Mouse (Mus musculus): ENCODE measurements around the gene Rapgef1. TPM values are rescaled to one million over a fixed set of nuclear protein-coding genes. Genes with fewer than 3 reads are reported as not detected.

The Rapgef1 gene
- total RNA-seq, 2 experiments from 2014 or later = 104 to 107 TPM

- intact Hi-C loops (cut with DNase I) = no loop called here
- DNase-seq (ENCODE audit: low spot score in 2 of 2) = no peak
Measured at GRCm38 (mm10) chr2:29723132-29723531, 103.6 kb downstream of the Rapgef1 start.

DNA sequence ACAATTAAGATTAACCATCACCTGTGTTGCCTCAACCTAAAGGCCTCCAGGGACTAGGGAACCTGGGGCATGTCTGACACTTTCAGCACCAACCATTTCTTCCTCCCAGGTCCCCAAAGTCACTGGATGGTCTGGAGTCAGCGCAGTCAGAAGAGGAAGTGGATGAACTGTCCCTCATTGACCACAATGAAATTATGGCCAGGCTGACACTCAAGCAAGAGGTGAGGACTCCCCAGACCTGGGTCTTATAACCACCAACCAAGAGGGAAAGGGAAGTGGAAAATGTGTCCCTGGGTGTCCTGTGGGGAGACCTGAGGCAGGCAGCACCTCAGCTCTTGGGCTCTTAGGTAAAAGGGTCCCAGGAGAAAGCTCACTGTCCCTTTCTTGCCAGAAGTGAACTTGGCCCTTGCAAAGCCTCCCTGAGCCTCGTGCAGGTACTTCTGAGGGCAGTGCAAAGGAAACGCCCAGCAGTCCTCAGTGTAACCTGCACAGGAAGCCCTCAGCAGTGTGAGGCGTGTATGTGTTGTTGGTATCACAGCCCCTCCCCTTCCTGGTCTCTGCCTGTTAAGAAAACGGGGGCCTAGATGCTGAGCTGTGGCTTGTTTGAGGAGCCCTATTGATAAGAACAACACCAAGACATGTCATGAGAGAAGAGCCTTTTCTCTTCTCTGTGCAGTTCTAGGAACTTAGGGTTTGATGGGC lies 105.3 kb downstream of the Rapgef1 start:
- intact Hi-C loops (cut with DNase I) = no loop called here
- no peak for DNase-seq (ENCODE audit: low spot score in 2 of 2)

GRCm38 (mm10) chr2:29729500-29729899 lies 110.0 kb downstream of the Rapgef1 start:
- DNase-seq (ENCODE audit: low spot score in 2 of 2) = no peak
- intact Hi-C loops (cut with DNase I) = no loop called here

GRCm38 (mm10) chr2:29731545-29731944 lies 112.0 kb downstream of the Rapgef1 start:
- DNase-seq (ENCODE audit: low spot score in 2 of 2) = no peak
- intact Hi-C loops (cut with DNase I) = no loop called here

DNA sequence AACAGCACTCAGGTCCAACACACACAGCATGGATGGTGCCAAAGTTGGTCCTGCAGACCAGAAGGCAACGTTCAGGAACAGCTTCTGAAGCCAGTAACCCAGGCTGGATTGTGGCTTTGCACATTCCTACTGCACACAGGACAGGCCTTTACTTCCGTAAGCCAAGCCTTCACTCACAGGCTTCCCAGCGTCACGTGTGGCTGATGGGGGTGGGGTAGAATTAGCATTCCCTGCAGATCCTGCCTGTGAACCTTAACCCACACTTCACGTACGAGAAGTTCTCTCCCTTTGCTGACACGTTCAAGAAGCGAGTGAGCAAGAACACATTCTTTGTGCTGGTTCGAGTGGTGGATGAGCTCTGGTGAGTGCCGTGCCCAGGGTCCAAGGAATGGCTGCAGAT lies 113.0 kb downstream of the Rapgef1 start:
- no peak for DNase-seq (ENCODE audit: low spot score in 2 of 2)
- intact Hi-C loops (cut with DNase I) = no loop called here

GRCm38 (mm10) chr2:29733348-29733747 lies 113.8 kb downstream of the Rapgef1 start:
- DNase-seq (ENCODE audit: low spot score in 2 of 2) = no peak
- intact Hi-C loops (cut with DNase I) = no loop called here

DNA sequence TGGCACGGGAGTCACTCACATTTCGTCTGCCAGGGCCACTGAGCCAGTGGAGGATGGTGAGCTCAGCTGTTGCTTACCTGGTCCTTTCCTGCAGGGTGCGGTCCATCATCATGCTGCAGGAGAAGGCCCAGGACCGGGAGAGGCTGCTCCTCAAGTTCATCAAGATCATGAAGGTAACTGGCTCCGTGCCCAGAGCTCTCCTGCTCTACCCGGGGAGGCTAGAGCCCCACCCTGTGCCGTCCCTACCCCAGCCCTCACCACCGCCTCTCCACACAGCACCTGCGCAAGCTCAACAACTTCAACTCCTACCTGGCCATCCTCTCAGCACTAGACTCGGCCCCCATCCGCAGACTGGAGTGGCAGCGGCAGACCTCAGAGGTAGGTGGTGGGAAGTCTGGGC lies 116.2 kb downstream of the Rapgef1 start:
- DNase-seq (ENCODE audit: low spot score in 2 of 2) = no peak
- intact Hi-C loops (cut with DNase I) = no loop called here

GRCm38 (mm10) chr2:29737209-29737925 lies 117.8 kb downstream of the Rapgef1 start:
- intact Hi-C loops (cut with DNase I) = no loop called here
- no peak for DNase-seq (ENCODE audit: low spot score in 2 of 2)

DNA sequence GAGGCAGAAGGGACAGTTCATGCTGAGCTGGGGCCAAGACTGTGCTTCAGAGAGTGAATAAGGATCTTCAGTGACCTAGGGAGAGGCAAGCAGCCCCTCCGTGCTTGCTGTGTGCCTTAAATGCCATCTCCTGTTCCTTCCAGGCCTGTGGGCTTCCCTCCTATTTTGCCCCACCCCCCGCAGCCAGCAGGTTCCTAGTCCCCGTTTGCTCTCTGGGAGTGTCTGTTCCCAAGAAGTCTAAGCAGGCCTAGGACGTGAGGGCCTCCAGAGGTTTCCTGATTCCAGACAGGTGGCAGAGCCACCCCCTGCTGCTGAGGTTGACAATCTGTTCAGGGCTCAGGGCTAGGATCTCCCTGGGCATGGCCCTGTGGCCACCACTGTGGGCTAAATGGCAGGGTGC lies 119.3 kb downstream of the Rapgef1 start:
- intact Hi-C loops (cut with DNase I) = no loop called here
- no peak for DNase-seq (ENCODE audit: low spot score in 2 of 2)

DNA sequence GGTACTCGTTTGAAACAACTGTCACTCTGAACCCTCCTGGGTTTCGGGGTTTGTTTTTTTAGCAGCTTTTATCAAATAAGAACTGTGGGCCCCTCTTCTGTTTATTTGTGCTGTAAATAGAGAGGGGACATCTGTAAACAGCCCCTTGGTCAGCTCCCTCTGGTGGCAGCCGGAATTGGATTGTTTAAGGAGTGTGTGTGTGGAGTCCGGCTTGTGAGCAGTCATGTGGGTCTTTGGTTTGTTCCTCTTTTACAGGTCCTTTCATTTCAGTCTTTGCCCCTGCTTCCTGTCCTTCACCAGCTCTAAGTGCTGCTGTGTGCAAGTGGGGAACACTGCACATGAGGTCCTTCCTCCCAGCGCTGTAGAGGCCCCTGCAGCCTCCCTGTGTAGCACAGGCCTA lies 119.8 kb downstream of the Rapgef1 start:
- intact Hi-C loops (cut with DNase I) = no loop called here
- DNase-seq (ENCODE audit: low spot score in 2 of 2) = no peak

GRCm38 (mm10) chr2:29741207-29741606 lies 121.7 kb downstream of the Rapgef1 start:
- no peak for DNase-seq (ENCODE audit: low spot score in 2 of 2)
- intact Hi-C loops (cut with DNase I) = no loop called here

DNA sequence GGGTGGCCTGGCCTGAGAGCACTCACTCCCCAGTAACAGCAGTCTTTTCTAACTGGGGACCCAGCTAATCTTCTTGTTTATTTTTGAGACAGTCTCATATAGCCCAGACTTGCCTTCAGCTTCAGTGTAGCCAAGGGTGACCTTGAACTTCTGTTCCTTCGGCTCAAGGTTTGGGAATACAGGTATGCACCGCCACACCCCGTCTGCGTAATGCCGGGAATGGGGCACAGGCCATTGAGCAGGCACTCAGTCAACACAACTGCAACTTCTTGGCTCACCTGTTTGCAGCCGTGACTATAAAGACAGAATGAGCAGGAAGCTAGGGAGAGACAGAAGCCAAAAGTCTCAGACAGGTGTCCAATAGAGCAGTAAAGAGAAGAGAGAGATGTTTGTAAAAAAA lies 124.7 kb downstream of the Rapgef1 start:
- intact Hi-C loops (cut with DNase I) = no loop called here
- no peak for DNase-seq (ENCODE audit: low spot score in 2 of 2)

DNA sequence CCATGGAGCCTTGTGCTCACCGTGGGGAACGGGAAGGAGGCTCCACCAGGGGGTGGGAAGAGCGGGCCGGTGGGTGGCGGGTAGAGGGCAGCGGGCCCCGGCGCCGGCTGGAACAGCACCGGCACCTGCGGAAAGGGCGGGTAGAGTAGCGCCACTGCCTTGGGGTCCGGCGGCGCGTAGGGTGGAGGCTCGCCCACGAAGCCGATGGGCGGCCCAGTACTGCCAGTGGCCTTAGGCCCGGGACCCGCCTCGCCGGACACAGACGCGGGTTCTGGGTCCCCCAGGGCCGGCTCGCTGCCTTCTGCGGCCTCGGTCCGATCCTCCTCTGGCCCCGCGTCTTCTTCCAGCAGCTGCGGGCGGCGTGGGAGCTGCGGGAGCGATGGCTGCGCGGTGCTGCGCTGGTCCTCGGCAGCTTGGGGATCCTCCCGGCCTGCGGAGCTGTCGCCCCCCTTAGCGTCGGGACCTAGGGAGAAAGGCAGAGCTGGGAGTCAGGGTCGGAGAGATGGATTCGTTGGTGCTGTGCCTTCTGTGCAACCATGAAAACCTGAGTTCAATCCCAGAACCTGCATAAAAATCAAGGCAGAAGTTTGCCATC lies 127.8 kb downstream of the Rapgef1 start:
- intact Hi-C loops (cut with DNase I) = no loop called here
- peak in 1 of 2 experiments; percentile 40 for DNase-seq (ENCODE audit: low spot score in 2 of 2)

GRCm38 (mm10) chr2:29747852-29748251 lies 128.3 kb downstream of the Rapgef1 start:
- intact Hi-C loops (cut with DNase I) = no loop called here
- DNase-seq (ENCODE audit: low spot score in 2 of 2) = no peak

DNA sequence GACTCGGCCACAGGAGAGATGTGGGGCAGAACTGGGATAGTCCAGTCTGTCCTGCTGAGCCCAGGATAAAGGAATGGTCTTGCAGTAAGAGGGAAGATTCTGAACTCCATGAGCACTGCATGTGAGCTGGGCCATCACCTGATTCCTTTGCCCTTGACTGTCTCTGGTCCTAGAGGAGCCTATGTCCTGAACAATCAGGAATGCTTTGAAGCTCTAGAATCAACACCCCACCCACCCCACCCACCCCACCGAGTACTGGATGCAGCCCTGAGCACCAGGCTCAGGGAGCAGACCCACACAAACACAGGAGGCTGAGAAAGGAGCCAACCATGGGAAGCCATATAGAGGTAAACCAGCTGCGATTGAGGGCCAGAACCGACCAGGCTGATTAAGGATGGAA lies 129.0 kb downstream of the Rapgef1 start:
- no peak for DNase-seq (ENCODE audit: low spot score in 2 of 2)
- intact Hi-C loops (cut with DNase I) = no loop called here

GRCm38 (mm10) chr2:29751497-29751896 lies 132.0 kb downstream of the Rapgef1 start, which contains the start of gene Gm13420:
Gm13420 (minus strand) TSS chr2:29751685.
- DNase-seq (ENCODE audit: low spot score in 2 of 2) = no peak
- intact Hi-C loops (cut with DNase I) = no loop called here

GRCm38 (mm10) chr2:29752397-29752796 lies 132.9 kb downstream of the Rapgef1 start:
- no peak for DNase-seq (ENCODE audit: low spot score in 2 of 2)
- intact Hi-C loops (cut with DNase I) = no loop called here

GRCm38 (mm10) chr2:29755693-29756092 lies 136.2 kb downstream of the Rapgef1 start:
- intact Hi-C loops (cut with DNase I) = no loop called here
- DNase-seq (ENCODE audit: low spot score in 2 of 2) = no peak

DNA sequence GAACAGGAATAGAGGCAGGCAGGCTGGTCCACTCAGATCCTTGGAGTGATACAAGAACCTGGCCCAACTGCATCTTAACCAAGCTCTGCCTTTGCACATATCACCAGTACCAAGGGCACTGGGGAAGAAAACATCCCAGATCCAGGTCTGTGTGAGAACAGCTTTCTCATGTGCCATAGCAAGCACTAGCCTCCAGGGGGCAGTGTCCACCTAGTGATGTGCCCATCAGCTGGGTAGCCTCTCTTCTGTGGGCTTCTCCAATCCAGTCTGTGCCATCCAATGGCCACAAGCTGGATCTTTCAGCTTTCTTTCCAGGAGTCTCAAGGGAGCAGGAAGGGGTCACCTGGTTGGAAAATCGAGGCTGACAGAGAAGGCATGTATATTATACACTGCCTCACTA lies 145.3 kb downstream of the Rapgef1 start:
- intact Hi-C loops (cut with DNase I) = no loop called here
- DNase-seq (ENCODE audit: low spot score in 2 of 2) = peak; percentile 45 to 48

DNA sequence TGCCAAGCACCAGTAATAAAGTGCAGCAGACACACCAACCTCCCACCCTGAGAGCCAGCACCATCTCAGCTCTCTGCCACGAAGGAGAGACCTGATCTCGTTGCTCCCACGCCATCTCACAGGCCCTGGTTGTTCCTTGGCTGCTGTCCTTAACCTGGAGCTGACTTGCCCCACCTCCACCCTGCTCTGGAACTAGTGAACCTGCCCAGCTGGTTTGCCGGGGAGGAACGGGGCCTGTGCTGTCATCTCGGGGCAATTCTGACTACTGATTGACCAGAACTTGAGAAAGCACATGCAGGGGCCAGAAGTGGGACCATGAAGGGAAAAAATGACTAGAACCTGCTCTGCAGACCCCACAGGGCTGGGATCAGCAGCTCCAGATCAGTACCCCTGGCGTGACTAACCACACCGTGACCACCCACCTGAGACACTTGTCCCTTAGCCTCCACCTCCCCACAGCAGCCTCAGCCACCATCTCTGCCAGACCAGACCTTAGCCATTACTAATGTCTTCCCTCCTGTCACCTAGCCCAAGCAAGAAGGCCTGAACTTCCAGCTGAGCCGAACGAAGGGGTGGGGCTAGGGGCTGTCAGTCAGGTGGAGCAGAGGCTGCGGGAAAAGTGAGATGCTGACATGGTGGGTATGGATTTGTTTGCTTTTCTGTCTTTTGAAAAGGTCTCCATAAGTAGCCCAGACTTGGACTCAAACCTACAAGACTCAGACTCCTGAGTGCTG lies 148.6 kb downstream of the Rapgef1 start:
- intact Hi-C loops (cut with DNase I) = no loop called here
- DNase-seq (ENCODE audit: low spot score in 2 of 2) = no peak

Data from left cerebral cortex, postnatal 36 days (tissue).